Mouse (Mus musculus): ENCODE measurements at regions not wholly inside any gene's neighbourhood (a gene's known extent, or its start where the extent isn't known, plus 50 kb on each side); places are given as distances from the start of the nearest gene placed in this dataset.
A peak's percentile ranks its signal among the peaks of the same experiment; 100 is the strongest.

DNA sequence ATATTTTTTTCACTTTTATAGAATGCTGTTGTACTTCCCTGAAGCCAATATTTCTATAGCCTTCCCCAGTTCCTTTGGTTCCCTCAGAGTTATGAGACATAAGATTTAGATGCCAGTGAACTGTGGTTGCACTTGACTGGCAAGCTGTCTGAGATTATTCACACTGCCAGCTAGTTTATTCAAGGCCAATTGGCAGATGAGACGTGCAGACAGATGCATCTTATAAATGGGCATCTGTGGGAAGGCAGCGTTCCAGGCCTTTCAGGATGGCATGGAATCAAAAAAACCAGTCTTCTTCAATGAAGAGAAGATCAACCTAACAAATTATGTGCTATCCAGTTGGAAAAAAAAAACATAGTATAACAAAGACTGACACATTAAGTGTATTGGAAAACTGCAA is 1225.6 kb upstream of the 1700009N14Rik start:
- DNase-seq (ENCODE audit: low spot score): peak; percentile 49
